Mouse (Mus musculus): ENCODE data around the gene Rab11fip3.

DNA sequence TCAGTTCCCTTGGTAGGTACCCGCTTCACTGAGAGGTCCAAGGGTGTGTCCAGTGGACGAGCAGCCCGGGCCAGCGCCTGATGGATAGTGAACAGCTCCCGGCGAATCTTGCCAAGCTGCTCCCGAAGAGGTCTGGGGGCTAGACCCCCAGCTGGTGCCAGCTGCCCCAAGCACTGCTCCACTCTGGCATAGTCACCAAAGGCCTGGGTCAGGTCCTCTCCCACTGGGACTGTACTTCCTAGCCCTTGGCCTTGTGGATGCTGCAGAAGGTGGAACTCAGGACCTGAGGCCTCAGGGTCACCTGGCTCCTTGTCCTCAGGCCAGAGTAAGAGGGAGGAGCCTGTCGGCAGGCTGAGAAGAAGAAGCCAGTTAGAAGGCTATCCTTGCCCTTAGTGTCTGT, 122.5 kb downstream of the Rab11fip3 start:
- TF ChIP-seq CTCF (IDR thresholded peaks at IDR 0.05; ENCODE audit: low read depth) (no peak), EP300 (IDR thresholded peaks at IDR 0.05; ENCODE audit: low read depth) (no peak)
